15 mouse cellular contexts compared by ENCODE assay signal in the genomic region with DNA sequence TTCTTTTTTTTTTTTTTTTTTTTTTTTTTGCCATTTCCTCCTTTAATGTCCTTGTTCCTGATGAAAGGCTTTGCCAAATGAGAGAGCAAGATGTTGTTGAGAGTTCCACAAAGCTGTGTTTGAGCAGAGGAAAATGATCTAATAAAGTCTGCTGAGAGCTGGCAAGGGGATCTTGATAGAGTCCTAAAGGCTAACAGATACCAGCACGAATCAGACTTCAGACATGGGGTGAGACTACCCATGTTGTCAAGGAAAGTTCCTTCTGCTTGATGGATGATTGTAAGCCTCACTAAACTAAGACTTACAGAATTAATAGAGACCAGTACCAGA.
"Had no signal": no experiment of that assay in that cellular context is flagged by ENCODE, and none has a peak within 500 bp of the region (broad histone marks: within the 10 kb centered on the region; RNA-seq: fewer than 3 reads in every experiment).

No protein-coding gene starts in this region.

- ATAC-seq: hindbrain, embryonic 16.5 days; midbrain, embryonic 13.5 days had no signal

- H3K27me3 ChIP-seq: liver, embryonic 13.5 days; megakaryocyte, embryonic 14.5 days; midbrain, embryonic 13.5 days had no signal

- H3K4me2 ChIP-seq: liver, embryonic 13.5 days; midbrain, embryonic 13.5 days had no signal

- DNase-seq: kidney, adult 18-20 months; kidney, adult 9 months; kidney, postnatal 25 days; layer of hippocampus, postnatal 36 days; liver, embryonic 13.5 days; thymus, adult 2 months; thymus, postnatal 14 days; thymus, postnatal 4 days had no signal

- H3K4me1 ChIP-seq: liver, embryonic 13.5 days; megakaryocyte, embryonic 14.5 days; midbrain, embryonic 10.5 days; midbrain, embryonic 13.5 days had no signal

- H3K4me3 ChIP-seq: layer of hippocampus, adult 2 months; left cerebral cortex, adult 2 months; liver, embryonic 13.5 days; megakaryocyte, embryonic 14.5 days; midbrain, embryonic 10.5 days; midbrain, embryonic 13.5 days had no signal

- H3K27ac ChIP-seq: kidney, postnatal 0 days; layer of hippocampus, adult 2 months; left cerebral cortex, adult 2 months; liver, embryonic 13.5 days; midbrain, embryonic 10.5 days; midbrain, embryonic 13.5 days had no signal

- H3K9me3 ChIP-seq: liver, embryonic 13.5 days; megakaryocyte, embryonic 14.5 days; midbrain, embryonic 10.5 days; midbrain, embryonic 13.5 days had no signal

- H3K9ac ChIP-seq: liver, embryonic 13.5 days; midbrain, embryonic 13.5 days had no signal

- H3K36me3 ChIP-seq: liver, embryonic 13.5 days; midbrain, embryonic 10.5 days; midbrain, embryonic 13.5 days had no signal
